Mouse (Mus musculus) liver, embryonic 14.5 days (tissue): Measurements from ENCODE around the gene Hmgn2.

Source experiments
- CTCF ChIP-seq: IDR thresholded peaks from 2 replicates; pipeline ENCODE4 v1.5.1; 2016; ENCODE audit warnings: antibody characterized with exemption, low read depth, control low read depth
- EP300 ChIP-seq: IDR thresholded peaks from 2 replicates; pipeline ENCODE4 v1.6.1; 2016; ENCODE audit warnings: antibody characterized with exemption, low read depth

GRCm38 (mm10) chr4:133923743-133924142, 44.7 kb downstream of the Hmgn2 start:
- TF ChIP-seq CTCF (no peak), EP300 (no peak)
